Mouse (Mus musculus): ENCODE data around the gene Prr14l.
"Not testable (repeated sequence)": the region's sequence is repeated elsewhere in the genome, so short reads cannot be mapped to it uniquely, and the experiment has no call there.

The Prr14l gene

DNA sequence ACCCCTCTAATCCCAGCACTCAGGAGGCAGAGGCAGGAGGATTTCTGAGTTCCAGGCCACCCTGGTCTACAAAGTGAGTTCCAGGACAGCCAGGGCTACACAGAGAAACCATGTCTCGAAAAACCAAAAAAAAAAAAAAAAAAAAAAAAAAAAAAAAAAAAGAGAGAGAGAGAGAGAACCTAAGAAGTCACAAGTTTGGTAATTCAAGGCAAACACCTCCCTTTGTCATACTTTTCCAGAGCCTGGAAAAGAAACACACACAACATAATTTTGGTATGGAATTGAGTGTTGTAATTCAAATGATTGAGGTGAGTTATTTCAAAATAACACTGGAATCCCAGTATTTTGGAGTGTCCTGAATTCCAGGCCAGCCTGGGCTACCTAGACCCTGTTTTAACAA lies 67.6 kb downstream of the Prr14l start:
- DNase-seq (ENCODE audit: low spot score): not testable (repeated sequence)

DNA sequence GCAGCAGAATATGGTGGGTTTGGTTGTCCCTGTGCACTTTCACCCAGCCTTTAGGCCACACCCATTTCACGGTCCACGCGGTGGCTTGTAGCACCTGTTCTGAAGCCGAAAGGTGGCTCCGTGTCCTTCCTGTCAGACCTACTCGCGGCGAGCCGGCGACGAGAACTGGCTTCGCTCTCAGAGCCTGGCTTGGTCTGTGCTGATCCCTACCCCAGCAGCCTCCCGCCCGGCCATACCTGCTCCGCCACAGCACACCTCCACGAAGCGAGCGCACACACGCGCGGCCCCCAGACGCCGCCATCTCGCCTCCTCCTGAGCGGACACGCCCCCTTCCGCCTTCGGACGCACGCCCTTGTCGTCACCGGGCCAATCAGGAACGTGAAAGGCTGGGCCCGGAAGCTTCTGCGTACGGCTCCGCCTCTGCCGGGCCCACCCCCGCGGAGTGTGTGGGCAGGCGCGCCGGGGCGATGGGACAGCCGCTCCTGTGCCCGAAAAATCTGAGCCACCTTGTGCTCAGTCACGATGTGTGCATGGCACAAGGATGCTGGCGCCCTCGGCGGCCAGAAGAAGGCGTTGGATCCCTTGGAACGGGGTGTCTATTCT lies 68.6 kb downstream of the Prr14l start, which contains the start of gene Pisd:
Pisd (minus strand) TSS at position 334 of the 603 bp plus-strand sequence.
- DNase-seq (ENCODE audit: low spot score): peak; percentile 90

DNA sequence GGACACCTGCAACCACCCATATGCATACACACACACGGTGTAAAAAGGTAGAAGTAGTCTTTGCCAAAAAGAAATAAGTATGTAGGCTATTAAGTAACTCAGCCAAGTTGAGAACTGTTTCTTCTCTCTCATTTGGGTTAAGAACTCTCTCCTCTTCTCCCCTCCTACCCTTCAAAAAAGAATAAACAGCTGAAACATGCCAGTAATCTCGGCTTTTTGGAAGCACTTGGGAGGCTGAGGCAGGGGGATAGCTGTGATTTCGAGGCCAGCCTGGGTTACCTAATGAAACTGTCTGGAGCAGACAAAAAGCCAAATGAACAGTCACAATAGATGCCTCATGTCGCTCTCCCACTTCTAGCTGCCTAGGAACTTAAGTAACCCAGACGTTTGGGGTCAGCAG lies 69.3 kb downstream of the Prr14l start:
- DNase-seq (ENCODE audit: low spot score): peak; percentile 24

DNA sequence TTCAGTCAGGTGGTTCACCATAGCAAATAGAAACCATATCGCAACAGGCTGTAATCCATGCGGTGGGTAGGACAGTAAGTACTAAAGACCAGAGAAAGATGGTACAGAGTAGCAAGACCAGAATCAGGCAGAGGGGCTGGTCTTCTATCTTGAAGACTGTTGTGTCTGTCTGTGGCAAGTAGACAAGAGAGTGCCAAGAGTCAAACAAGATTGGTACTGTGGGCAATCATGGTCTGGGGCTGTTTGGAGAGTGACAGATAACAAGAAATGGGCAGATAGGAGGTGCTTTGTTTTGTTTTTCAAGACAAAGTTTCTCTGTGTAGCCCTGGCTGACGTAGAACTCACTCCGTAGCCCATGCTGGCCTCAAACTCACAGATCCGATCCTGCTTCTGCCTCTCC lies 72.5 kb downstream of the Prr14l start:
- no peak for DNase-seq (ENCODE audit: low spot score)

DNA sequence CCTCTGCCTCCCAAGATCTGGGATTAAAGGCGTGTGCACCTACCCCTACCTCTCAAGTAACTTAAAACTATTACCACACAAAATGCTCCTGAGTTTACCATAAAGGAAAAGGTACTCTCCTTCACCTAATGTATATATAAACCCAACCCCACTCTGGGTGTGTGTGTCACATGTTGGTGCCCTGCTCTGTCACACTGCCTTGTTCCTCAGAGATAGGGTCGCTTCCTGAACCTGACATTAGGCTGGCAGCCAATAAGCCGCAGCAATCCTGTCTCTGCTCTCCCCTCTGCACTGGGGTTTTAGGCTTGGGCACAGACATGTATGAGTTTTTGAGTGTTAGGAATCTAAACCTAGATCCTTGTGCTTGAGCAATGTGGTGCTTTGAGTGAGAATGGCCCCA lies 75.9 kb downstream of the Prr14l start:
- no peak for DNase-seq (ENCODE audit: low spot score)

DNA sequence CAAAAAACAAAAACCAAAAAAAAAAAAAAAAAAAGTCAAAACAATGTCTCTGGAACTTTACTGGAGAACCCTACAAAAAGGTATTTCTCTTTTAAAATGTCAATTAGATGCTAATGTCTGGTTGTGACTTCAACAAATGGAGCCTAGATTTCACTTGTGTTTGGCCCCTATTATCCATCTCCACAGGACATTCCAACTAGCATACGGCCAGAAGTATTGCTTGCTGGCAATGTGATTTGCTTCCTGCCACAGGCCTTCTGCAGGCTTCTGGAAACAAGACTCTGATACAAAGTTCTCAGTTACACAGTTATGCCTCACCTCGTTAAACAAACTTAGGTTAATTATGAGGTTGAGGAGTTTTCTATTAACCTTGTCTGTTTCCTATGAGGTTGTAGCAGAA lies 81.7 kb downstream of the Prr14l start:
- no peak for DNase-seq (ENCODE audit: low spot score)

DNA sequence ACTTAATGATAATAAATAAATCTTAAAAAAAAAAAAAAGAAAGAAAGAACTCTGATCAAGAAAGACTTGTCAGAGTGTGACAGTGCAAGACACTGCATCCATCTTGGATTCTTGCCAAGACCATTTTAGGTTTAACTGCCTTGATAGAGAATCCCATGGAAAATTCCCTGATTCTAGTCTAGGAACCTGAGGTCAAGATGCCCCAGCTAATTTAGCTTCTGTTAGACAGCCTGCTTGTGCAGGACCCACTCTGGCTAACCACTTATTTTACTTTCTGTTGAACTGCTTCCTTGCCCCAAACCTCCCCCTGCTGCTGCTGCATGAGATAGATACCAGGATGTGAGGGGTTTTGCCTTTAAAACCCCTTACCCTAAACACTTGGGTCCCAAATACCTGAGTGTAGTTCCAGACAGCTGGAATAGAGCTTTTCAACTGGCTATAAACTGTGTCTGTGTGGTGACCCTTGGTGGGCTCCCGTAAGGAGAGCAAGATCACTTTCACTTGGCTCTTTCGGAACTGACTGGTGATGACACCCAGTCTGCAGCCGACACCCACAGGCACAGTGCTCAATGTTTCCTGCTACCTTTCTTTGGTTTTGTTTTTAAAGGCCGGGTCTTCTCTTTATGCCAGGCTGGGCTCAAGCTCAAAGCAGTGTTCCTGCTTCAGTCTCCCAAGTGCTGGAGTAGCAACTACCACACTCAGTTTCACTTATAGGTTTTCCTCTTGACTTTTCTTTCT lies 86.3 kb downstream of the Prr14l start:
- DNase-seq (ENCODE audit: low spot score): no peak

DNA sequence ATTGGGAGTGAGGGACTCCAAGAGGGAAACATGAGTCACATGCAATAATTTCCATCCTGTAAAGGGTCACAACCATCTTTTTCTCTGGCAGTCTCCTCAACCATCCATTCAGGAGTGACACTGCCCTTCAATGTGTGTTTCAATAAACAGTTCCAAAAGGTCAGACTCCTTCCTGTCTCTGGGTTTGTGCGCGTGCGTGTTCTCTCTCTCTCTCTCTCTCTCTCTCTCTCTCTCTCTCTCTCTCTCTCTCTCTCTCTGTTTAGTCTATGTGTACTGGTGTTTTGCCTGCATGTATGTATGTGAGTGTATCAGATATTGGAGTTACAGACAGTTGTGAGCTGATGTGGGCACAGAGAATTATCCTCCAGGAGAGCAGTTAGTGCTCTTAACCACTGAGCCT lies 87.1 kb downstream of the Prr14l start:
- DNase-seq (ENCODE audit: low spot score): no peak

DNA sequence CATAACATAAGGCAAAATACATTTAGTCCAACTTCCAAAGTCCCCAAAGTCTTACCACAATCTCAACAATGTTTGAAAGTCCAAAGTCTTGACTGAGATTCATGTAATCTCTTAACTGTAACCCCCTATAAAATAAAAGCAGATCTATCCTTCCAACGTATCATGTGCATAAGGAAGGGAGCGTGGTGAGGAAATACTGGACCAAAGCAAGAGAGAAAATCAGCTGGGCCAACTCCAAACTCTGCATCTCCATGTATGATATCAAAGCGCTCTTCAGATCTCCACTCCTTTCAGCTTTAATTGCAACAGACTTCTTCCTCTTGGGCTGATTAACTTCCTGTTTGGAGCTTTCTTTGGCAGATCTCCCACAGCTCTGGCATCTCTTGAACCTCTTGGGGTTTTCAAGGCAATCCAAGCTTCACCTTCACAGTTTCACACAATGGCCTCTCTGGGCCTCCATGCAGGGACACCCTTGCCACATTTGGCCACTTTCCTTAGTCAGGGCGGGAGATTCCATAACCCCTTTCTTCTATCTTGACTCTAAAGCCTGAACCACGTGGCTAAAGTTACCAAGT lies 92.4 kb downstream of the Prr14l start:
- DNase-seq (ENCODE audit: low spot score): no peak

DNA sequence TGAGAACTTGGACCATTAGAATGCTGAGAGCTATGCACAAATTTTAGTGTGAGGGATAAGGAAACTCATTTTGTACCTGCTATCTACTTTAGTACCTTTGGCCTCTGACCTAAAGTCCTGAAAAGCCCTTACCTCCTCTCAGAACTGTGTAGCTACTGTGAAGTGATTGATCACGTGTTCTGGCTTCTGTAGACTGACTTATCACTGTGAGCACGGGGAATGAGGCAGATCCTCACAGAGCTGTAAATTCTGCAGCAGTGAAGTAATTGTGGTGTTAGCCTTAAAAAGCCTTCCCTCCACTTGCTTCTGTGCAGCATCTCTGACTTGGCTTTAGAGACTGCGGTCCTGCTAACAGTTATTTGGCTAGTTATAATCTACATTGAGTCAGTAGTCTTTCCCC lies 93.3 kb downstream of the Prr14l start:
- DNase-seq (ENCODE audit: low spot score): no peak

DNA sequence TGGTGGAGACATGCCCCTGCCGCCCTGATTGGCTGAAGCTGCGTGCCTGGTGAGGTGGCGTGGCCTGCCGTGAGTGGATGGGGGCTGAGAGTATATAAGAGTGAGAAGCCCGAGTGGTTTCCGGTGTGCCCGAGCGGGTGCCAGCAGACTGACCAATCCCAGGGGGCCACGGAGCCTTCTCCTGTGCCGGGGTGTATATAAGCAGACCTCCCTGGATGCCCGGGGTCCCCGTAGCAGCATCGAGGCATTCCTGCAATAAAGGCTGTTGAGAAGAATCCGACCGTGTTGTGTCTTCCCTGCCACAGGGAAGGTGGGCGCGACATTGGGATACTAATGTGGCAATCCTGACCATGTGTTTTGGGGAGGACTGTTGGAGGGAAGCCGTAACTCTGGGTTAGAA lies 93.7 kb downstream of the Prr14l start:
- DNase-seq (ENCODE audit: low spot score): not testable (repeated sequence)

DNA sequence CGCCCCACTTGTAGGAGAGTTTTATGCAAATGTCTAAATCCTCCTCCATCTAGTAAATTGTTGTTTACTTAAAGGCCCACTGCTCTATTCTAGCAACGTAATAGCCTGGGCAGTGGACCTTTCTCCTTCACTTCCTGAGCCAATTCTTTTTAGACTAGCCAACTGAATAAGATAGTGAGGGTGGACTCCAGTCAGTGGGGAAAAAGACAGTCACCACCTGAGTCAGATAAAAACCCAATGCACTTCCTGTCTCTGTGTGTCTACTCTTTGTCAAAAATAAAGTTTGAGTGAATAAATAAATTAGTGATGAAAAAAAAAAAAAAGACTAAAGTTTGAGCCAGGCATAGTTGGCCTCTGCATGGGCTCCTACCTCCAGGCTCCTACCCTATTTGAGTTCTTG lies 94.4 kb downstream of the Prr14l start:
- no peak for DNase-seq (ENCODE audit: low spot score)

DNA sequence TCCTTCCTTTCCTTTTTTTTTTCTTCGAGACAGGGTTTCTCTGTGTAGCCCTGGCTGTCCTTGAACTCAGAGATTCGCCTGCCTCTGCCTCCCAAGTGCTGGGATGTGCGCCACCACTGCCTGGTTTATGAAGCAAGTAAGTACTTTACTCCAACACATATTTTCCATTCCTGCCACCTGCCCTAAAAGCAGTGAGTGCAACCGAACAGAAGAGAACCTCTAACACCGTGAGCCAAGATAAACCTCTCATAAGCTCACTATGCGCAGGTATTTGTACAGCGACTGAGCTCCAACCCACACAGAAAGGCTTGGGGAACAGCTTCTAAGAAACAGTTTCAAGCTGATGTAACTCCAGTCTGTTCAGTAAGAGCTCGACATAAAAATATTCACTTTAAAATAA lies 97.9 kb downstream of the Prr14l start:
- no peak for DNase-seq (ENCODE audit: low spot score)

DNA sequence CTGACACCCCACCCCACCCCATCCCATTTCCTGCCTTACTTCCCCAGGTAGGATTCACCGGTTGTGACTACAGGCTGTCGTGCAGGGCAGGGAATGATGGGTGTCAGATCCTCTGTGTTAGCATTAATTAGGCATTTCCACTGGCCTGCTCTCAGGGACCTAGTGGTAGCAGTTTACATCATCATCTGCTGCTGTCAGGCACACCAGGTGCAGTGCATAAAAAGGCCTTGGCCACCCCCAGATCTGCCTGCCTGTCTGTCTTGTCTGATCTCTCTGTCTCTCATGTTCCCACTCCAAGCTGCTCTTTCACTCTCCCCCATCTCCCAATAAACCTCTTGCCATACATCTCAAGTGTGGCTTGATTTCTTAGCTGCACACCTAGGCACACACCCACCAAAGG lies 102.3 kb downstream of the Prr14l start:
- DNase-seq (ENCODE audit: low spot score): no peak

DNA sequence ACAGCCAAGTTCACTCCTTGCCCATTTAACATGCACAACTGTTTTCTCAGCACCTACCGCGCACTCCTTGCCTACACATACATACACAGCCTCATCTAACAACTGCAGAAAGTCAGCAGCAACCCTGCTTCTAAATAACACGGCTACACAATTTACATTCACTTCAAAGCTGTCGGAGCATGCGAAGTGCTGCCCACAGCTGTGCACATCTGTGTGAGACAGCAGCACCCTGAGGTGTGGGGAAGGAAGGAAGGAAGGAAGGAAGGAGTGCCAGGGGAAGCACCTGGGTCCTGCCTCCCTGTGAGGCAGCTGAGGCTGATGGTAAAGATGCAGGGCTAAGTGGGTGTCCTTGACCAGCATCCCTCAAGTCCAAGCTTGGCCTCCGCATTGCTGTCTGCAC lies 105.1 kb downstream of the Prr14l start:
- DNase-seq (ENCODE audit: low spot score): no peak

DNA sequence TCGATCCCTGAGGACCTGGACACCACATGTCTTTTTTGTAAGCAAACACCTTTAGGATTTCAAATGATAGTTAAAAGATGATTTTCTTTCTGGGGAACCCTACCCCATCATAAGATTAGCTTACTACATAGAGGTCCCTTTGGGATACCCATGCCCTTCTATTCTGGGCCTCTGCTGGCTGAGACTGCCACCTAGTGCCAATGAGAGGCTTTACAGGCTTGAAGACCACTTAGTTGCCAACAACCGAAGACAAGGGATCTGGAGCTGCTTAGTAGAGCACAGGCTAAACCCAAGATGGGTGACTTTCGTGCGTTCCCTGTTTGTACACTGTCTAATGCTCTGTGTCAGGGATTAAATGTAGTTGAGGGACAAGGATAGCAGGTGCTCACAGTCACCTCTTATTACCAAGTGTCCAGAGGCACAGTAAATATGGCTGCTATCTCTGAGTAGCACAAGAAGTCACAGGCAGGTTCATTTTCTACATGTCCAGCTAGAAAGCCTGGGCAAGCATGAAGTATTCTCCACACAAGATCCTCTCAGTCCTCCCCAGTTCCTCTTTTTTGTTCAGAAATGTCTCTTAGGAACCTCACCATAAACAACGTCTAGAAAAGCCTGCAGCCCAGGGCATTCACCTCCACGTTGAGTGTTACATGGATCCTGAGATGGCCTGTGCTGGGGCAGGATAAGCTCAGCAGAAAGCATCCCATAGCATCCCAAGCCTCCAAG lies 106.2 kb downstream of the Prr14l start:
- peak; percentile 34 for DNase-seq (ENCODE audit: low spot score)

DNA sequence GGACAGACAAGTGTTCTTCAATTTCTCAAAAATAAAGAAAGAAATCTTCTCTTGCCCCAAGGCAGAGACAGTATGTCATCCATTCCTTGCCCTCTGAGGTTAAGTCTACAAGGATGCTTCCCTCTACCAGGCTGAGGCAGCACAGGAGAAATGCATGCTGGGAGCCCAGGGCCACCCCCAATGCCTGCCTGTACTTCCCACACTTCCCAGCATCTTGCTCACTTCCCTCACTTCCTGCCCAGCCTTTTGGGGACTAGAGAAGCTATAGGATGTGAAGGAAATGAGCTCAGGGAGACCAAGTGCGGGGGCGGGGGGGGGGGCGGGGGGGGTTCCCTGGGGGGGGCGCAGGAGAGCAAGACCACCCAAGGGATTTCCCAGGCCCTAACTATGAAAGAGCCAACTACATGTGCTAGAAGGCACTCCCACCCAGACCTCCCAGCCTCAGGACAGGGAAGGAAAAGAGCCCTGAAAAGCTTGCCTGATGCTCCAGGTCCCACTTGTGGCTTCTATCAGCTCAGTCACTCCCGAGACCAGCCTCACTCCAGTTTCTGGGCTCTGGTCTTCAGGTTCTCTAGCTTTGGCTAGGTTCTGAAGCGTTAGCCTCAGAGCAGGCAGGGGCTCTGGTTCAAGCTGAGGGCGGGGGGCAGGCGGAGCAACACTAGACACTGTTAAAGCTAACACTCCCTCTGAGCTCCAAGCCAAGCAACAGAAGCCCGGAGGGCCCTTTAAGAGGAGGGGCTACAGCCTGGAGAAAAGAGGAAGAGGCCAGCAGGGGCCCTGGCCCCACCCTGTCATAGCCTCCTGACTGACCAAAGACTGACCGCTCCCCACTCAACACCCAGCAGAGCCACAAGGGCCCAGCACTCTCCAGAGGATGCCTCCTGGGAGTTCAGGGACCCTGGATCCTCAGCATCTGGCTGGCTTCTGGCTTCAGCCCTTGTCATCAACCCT lies 108.1 kb downstream of the Prr14l start:
- DNase-seq (ENCODE audit: low spot score): no peak

DNA sequence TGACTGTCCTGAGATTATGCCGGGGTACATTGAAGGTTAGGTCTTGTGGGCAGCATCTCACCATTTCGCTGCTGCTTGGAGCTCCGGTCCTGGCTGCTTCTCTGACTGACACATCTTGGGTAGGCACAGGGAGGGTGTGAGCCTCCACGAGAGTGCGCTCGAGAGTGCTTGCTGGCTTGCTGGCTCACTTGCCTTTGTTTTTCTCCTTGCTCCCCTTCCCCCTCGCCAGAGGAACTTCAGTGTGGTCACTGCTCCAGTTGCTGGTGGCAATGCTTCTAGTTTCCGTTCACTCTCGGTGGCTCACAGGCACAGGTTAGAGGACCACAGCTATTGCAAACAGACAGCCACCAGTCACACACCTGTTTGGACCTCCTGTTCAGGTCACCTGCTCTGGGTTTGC lies 111.9 kb downstream of the Prr14l start:
- no peak for DNase-seq (ENCODE audit: low spot score)

DNA sequence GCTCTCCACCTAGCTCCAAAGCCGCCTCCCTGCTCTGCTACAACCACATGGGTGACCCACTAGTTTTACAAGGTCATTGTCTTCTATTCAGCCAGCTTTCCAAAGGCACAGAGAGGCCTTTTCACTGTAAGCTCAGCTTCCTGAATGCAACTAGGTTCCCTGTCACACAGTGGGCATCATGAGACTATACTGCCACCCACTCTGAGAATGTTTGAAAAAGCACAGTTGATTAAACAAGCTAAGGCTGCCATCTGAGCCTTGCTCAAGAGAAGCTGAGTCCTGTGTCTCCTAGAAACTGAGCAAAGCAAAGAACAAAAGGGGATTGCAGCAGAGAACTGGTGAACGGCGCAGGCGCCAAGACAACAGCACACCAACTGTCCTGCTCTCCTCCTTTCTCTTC lies 112.7 kb downstream of the Prr14l start:
- DNase-seq (ENCODE audit: low spot score): not testable (repeated sequence)

DNA sequence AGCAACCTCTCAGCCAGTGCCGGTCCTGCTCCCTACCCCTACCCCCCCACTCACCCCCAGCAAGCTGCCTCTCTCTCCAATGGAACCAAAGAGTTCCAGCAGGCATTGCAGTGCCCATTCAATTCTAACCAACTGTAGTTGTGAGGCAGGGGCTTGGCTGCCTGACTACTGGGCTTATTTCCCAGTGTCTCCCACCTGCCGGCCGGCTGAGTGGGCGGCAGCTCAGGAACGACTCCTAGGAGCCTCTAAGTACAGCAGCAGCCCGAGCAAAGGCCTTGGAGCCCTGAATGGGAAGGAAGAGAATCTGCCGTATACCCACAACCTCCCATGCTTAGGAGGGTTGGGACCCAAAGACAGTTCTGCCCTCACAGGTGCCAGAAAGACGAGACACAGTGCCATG lies 113.2 kb downstream of the Prr14l start:
- not testable (repeated sequence) for DNase-seq (ENCODE audit: low spot score)

DNA sequence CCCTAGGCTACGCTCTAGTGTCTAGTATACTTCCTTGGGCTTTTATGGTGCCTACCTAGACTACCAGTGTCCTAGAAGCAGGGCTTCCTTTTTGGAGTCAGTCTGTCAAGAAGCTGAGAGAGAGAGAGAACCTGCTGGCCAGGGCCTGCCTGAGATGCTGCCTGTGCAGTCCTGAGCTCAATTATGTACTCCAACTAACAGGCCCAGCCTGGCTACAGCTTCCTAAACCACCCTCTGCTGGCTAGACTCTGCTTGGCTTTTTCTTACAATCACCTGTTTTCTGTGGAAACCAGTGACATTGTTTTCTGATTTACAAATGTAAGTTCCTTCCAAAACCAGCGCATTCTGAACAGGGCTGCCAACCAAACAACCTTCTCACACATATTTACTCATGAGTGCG lies 113.9 kb downstream of the Prr14l start:
- DNase-seq (ENCODE audit: low spot score): no peak

Data from c-Kit-positive CD71-positive TER-119-positive erythroid progenitor cells, embryonic 14.5 days (primary cell).